ENCODE assay signal across 8 mouse cellular contexts in the genomic region with DNA sequence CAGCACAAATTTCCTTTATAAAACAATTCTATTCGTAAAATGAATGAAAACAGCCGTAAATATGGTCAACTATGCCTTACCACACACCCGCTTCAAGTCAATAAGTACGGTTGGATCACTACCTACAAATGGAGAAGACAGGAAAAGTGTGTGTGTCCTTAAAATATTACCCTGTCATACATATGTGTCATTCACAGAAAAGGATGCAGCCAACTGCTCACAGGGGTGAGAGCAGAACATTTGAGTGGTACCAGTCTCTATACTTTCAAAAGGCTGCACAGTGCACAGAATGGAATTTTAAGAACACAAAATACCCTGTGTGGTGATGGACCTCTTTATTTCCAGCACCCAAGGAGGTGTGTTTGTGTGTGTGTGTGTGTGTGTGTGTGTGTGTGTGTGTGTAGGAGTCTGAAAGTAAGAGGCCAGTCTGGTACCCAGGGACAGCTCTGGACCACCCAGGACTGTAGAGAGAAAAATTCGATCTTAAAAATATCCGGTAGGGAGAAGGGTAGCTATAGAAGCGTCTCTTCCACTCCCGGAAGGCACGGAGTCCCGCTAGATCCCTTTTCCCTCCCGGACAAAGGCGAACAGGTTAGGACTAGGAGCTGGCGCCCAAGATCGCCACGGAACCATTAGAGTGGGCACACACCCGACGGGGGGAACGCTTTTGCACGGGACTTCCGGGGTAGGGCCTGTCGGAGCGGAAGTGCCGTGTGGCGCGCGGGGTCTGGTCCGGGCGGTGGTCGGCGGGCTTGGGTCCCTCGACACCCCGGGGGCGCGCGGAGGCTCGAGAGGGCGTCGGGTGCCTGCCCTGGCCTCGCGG. TPM values are rescaled to one million over a fixed set of nuclear protein-coding genes. Genes with fewer than 3 reads are reported as not detected.
A peak's percentile ranks its signal among the peaks of the same experiment; 100 is the strongest.
DNase-seq lines count a peak whose midpoint lies in the region; ATAC-seq lines count a peak whose summit lies in the region.

A gene (plus strand): TSS at position 695 of the 823 bp plus-strand sequence.

- DNase-seq in adrenal gland, adult (ENCODE audit: inconsistent age in 2 of 2, low spot score in 1 of 2): peak; percentile 90 to 97
- DNase-seq in embryo, embryonic 10.5 days (ENCODE audit: low spot score): peak; percentile 95
- DNase-seq in gastrocnemius, postnatal 25 days: peak; percentile 85
- peak; percentile 98 for DNase-seq in intestine, embryonic 14.5 days (ENCODE audit: low spot score)
- DNase-seq in left cerebral cortex, postnatal 14 days (ENCODE audit: low spot score in 2 of 2): peak; percentile 89 to 91
- DNase-seq in mesoderm, embryonic 11.5 days (ENCODE audit: low read depth, low spot score): peak; percentile 93
- peak; percentile 66 to 68 for DNase-seq in right cerebral cortex, postnatal 36 days (ENCODE audit: low spot score in 2 of 2)
- peak; percentile 89 for DNase-seq in yolk sac, embryonic 10.5 days (ENCODE audit: low spot score)

- peak within 1 kb of the TSS; percentile 88 for H3K4me3 ChIP-seq in intestine, embryonic 14.5 days (ENCODE audit: low read depth, low read length)

- peak within 1 kb of the TSS; percentile 82 for H3K27ac ChIP-seq in intestine, embryonic 14.5 days (ENCODE audit: low read depth)

- peak; percentile 96 for ATAC-seq in intestine, embryonic 14.5 days (replicated peaks; ENCODE audit: low FRiP score, low TSS enrichment, low read depth)

- H3K9me3 ChIP-seq in intestine, embryonic 14.5 days (ENCODE audit: control insufficient read depth, low read length): no peaks in the 10 kb centered on the region

- H3K9ac ChIP-seq in intestine, embryonic 14.5 days (ENCODE audit: low read length): peak within 1 kb of the TSS; percentile 89

- H3K4me1 ChIP-seq in intestine, embryonic 14.5 days (replicated peaks; ENCODE audit: control insufficient read depth, insufficient read depth, low read length): peaks cover 20% of the 10 kb centered on the region

- peak within 1 kb of the TSS; percentile 61 for H3K4me2 ChIP-seq in intestine, embryonic 14.5 days (ENCODE audit: low read length)

- peaks cover 24% of the 10 kb centered on the region for H3K36me3 ChIP-seq in intestine, embryonic 14.5 days (ENCODE audit: control insufficient read depth, insufficient read depth, low read length)

- H3K27me3 ChIP-seq in intestine, embryonic 14.5 days (replicated peaks; ENCODE audit: control insufficient read depth, insufficient read depth, low read length): no peaks in the 10 kb centered on the region

- intact Hi-C loops in left cerebral cortex, postnatal 14 days (cut with DNase I): loop anchor here (5.0 kb wide), 1 partner anchor 345 kb away; no protein-coding TSS in a partner anchor

- 7% methylated on average over 40 of the region's 40 CpGs for WGBS in intestine, embryonic 14.5 days

RNA-seq across cellular contexts. Expression of the gene that starts here (rescaled TPM):
- 10 to 100 TPM; 26.9 to 31.0 TPM for total RNA-seq in gastrocnemius, postnatal 25 days (2021)
- polyA plus RNA-seq in intestine, embryonic 14.5 days (2014; fragmentation: Nextera tagmentation; extraction: Ambion mirVana): 175 and 187 TPM in 2 replicates
- 10 to 100 TPM; 54.2 to 57.4 TPM for total RNA-seq in left cerebral cortex, postnatal 14 days (2021)

Comparison
In these comparisons a context has a peak if more than half of its experiments do, and no peak if none do; other contexts are left out.
1. Peak in every context shown above with its lines: DNase-seq, ATAC-seq, H3K4me3 ChIP-seq and H3K27ac ChIP-seq.